Mouse (Mus musculus) liver, embryonic 14.5 days (tissue): ENCODE data around the gene Acnat1.

Source experiments
- CTCF ChIP-seq: IDR thresholded peaks from 2 replicates; pipeline ENCODE4 v1.5.1; 2016; ENCODE audit warnings: antibody characterized with exemption, low read depth, control low read depth
- EP300 ChIP-seq: IDR thresholded peaks from 2 replicates; pipeline ENCODE4 v1.6.1; 2016; ENCODE audit warnings: antibody characterized with exemption, low read depth

DNA sequence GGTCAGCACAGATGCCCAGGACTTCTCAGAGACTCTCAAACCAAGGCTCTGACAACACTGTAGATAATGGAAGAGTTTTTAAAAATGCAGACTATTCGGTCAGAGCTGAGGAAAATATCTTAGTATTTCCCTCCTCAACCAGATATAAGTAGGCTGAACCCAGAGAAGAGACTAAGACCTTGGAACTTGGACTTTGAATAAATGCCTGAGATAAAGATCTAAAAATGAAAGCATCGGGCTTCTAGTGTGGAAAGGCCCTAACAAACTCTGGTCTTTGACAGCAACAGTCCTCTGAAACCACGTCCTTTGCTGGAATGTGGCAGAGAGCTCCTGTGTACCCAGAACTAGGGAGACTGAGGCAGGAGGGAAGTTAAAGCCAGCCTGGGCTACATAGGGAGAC, 32.7 kb upstream of the Acnat1 start, which contains the start of gene Baat:
- TF ChIP-seq EP300 (no peak), CTCF (no peak)
